9 mouse cellular contexts compared by ENCODE assay signal in the genomic region with DNA sequence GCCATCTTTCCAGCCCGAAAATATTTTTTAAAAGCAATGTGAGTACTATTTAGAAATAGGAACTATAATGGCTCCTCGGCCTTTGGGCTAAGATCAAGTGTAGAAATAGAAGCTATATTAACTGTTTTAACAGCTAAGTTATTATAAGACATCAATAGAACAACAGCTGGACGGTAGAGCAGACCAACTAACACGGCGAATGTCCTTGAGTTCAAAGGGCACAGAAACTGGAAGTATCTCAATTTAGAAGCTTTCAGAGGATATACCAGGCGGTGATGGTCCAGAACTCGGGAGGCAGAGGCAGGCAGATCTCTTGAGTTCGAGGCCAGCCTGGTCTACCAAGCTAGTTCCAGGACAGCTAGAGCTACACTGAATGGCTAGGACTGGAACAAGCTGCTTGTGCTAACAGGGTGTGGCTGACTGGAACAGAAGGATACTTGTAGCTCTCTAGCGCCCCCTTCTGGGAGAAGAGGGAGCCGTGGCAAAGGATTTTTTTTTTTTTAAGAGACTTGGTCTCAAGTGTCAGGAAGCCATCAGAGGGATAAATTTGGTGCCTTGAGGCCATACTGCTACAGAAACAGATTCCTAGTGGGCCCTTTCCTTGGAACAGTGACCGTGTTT. TPM values are rescaled to one million over a fixed set of nuclear protein-coding genes. Genes with fewer than 3 reads are reported as not detected.
A peak's percentile ranks its signal among the peaks of the same experiment; 100 is the strongest.
DNase-seq lines count a peak whose midpoint lies in the region; ATAC-seq lines count a peak whose summit lies in the region.
"Had no signal": no experiment of that assay in that cellular context is flagged by ENCODE, and none has a peak within 500 bp of the region (broad histone marks: within the 10 kb centered on the region; RNA-seq: fewer than 3 reads in every experiment).

No protein-coding gene starts in this region.

- H3K9me3 ChIP-seq in heart, embryonic 11.5 days (replicated peaks; ENCODE audit: control insufficient read depth, low read length): no peaks in the 10 kb centered on the region
- H3K9me3 ChIP-seq: midbrain, embryonic 12.5 days had no signal

- no peak overlapping the region for H3K9ac ChIP-seq in heart, embryonic 11.5 days (ENCODE audit: low read depth, low read length)
- H3K9ac ChIP-seq: midbrain, embryonic 12.5 days had no signal

- H3K27me3 ChIP-seq in heart, embryonic 11.5 days (ENCODE audit: control insufficient read depth, insufficient read depth, low read length): no peaks in the 10 kb centered on the region
- H3K27me3 ChIP-seq: midbrain, embryonic 12.5 days had no signal

- H3K4me2 ChIP-seq in heart, embryonic 11.5 days: no peak overlapping the region
- H3K4me2 ChIP-seq: midbrain, embryonic 12.5 days had no signal

- peak; percentile 59 to 75 for DNase-seq in heart, adult 18-20 months
- DNase-seq in R1 (ENCODE audit: low read depth, low spot score): peak; percentile 91
- DNase-seq in cerebellum, postnatal 25 days: peak; percentile 62 to 79
- DNase-seq in heart, adult 8-10 months (ENCODE audit: low spot score): peak; percentile 57
- DNase-seq in layer of hippocampus, postnatal 14 days (ENCODE audit: low spot score in 2 of 2): peak; percentile 47 to 66
- DNase-seq in lung, postnatal 25 days (ENCODE audit: low spot score): peak; percentile 80
- peak; percentile 49 to 79 for DNase-seq in spleen, adult 18-20 months

- H3K4me3 ChIP-seq in heart, embryonic 11.5 days (ENCODE audit: low read depth, low read length): no peak overlapping the region
- H3K4me3 ChIP-seq: midbrain, embryonic 12.5 days had no signal

- WGBS in heart, embryonic 11.5 days (ENCODE audit: insufficient replicate concordance): 71% methylated on average over 11 of the region's 11 CpGs

- peaks cover 16% of the 10 kb centered on the region for H3K4me1 ChIP-seq in heart, embryonic 11.5 days (ENCODE audit: control insufficient read depth, insufficient read depth, low read length)
- H3K4me1 ChIP-seq: midbrain, embryonic 12.5 days had no signal

- ATAC-seq in heart, embryonic 11.5 days (replicated peaks; ENCODE audit: insufficient number of reproducible peaks, low FRiP score, low TSS enrichment): no peak

- H3K27ac ChIP-seq in heart, embryonic 11.5 days (ENCODE audit: low read depth, low read length): no peak overlapping the region
- H3K27ac ChIP-seq: midbrain, embryonic 12.5 days had no signal

- H3K36me3 ChIP-seq in heart, embryonic 11.5 days (ENCODE audit: control insufficient read depth, insufficient read depth, low read length): no peaks in the 10 kb centered on the region

RNA-seq across cellular contexts. Expression of gene Haao, which starts 39.9 kb away (rescaled TPM):
- 1 to 10 TPM in 1 of 2 experiments, under 1 TPM in 1; 0.27 to 2.0 TPM for total RNA-seq in heart, adult 18-20 months (2021)
- 0.21 and 0.28 TPM in 2 replicates for polyA plus RNA-seq in heart, embryonic 11.5 days (2014; fragmentation: Nextera tagmentation; extraction: Ambion mirVana)
- under 1 TPM in 1 of 4 experiments, not detected in 3; 0.56 TPM for total RNA-seq in heart, adult 8-10 months (2022)
- total RNA-seq in layer of hippocampus, postnatal 14 days (2021): not detected
